Mouse (Mus musculus) C2C12 (cell line): ENCODE data around the gene Fam155a. TPM values are rescaled to one million over a fixed set of nuclear protein-coding genes. Genes with fewer than 3 reads are reported as not detected.

Source experiments
- H3K27me3 ChIP-seq: one replicate; pipeline ENCODE4 v1.6.1; 2011; ENCODE audit not compliant: control insufficient read depth, insufficient read depth, insufficient read length
- H3K36me3 ChIP-seq: one replicate; pipeline ENCODE4 v1.6.1; 2011; ENCODE audit not compliant: control insufficient read depth, insufficient read depth
- H3K4me3 ChIP-seq: one replicate; pipeline ENCODE4 v1.5.1; 2011; ENCODE audit warnings: mild to moderate bottlenecking, control low read depth; ENCODE audit not compliant: poor library complexity, insufficient read depth, severe bottlenecking
- H3K79me2 ChIP-seq: one replicate; pipeline ENCODE4 v1.6.1; 2011; ENCODE audit not compliant: control insufficient read depth, insufficient read depth
- H3K79me3 ChIP-seq: one replicate; pipeline ENCODE4 v1.6.1; 2011; ENCODE audit warnings: low read depth, control low read depth
- H3ac ChIP-seq: one replicate; pipeline ENCODE3; 2011; ENCODE audit warnings: low read depth; ENCODE audit not compliant: control insufficient read depth, insufficient read length
- CEBPB ChIP-seq: IDR thresholded peaks from one replicate; pipeline ENCODE4 v1.6.1; 2011; ENCODE audit warnings: low read depth, mild to moderate bottlenecking, control low read depth, moderate library complexity
- CTCF ChIP-seq: IDR thresholded peaks from one replicate; pipeline ENCODE4 v1.5.1; 2011; ENCODE audit not compliant: control insufficient read depth, insufficient read depth, insufficient read length
- FOSL1 ChIP-seq: IDR thresholded peaks from one replicate; pipeline ENCODE4 v1.8.0; 2011; ENCODE audit warnings: mild to moderate bottlenecking, low read length; ENCODE audit not compliant: poor library complexity, insufficient read depth, severe bottlenecking
- MAX ChIP-seq: IDR thresholded peaks from one replicate; pipeline ENCODE4 v1.6.1; 2011; ENCODE audit warnings: mild to moderate bottlenecking, control low read depth
- MYOD1 ChIP-seq: IDR thresholded peaks from one replicate; pipeline ENCODE4 v1.6.1; 2011; ENCODE audit warnings: low read depth; ENCODE audit not compliant: control insufficient read depth, insufficient read length
- MYOG ChIP-seq: IDR thresholded peaks from one replicate; pipeline ENCODE4 v1.6.1; 2011; ENCODE audit not compliant: control insufficient read depth, insufficient read length; ENCODE audit errors: extremely low read depth
- USF1 ChIP-seq: IDR thresholded peaks from one replicate; pipeline ENCODE4 v1.6.1; 2011; ENCODE audit warnings: low read depth, mild to moderate bottlenecking, control low read depth, moderate library complexity
- polyA plus RNA-seq: library from polyadenylated mRNA; unstranded; fragments of >200 nt; fragmentation: generic; extraction: Trizol; gene quantifications from one replicate; pipeline ENCODE4 v1.2.1, GENCODE M21; 2012; ENCODE audit warnings: missing spikeins

Gene Fam155a
- polyA plus RNA-seq, 1 experiment, result not detected

DNA sequence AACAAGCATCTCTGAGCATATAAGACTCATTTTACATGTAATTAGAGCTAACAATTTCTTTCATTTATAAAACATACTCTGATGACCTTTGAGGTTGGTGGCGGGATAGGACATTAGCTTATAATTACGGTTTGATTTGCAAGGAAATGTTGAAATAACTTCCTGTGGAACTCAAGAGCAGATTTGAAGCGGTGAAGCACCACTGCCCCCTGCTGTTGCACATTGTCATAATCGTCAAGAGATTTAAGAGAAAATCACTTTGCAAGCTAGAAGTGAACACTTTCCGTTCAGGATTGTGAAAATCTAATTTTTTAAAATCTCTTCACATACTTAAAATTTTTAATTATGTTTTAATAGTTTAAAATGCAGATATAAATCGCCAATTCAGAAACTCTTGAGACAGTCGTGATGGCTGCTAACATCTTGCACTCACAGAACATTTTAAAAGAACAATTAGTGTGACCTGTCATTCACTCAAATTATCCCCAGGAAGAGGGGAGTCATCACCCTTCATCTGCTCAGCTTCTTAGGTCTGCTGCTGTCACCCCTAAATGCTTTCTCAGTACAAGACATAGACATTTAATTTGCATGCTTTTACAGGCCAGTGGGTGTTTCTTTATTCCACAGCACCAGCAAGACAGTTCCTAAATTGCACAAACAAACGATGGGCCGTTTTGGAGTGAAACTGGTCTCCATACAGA is 595.9 kb downstream of the Fam155a start:
- TF ChIP-seq MAX, result no peak
- no peak for TF ChIP-seq MYOG
- TF ChIP-seq CEBPB, result no peak
- no peak for TF ChIP-seq CTCF
- TF ChIP-seq MYOD1, result no peak
- no peak for TF ChIP-seq USF1
- no peak for TF ChIP-seq FOSL1
- no peaks in the 10 kb centered on the region for H3K79me2 ChIP-seq
- H3K4me3 ChIP-seq, result no peak overlapping the region
- H3ac ChIP-seq, result no peak overlapping the region
- no peaks in the 10 kb centered on the region for H3K79me3 ChIP-seq
- no peaks in the 10 kb centered on the region for H3K27me3 ChIP-seq
- H3K36me3 ChIP-seq, result no peaks in the 10 kb centered on the region

DNA sequence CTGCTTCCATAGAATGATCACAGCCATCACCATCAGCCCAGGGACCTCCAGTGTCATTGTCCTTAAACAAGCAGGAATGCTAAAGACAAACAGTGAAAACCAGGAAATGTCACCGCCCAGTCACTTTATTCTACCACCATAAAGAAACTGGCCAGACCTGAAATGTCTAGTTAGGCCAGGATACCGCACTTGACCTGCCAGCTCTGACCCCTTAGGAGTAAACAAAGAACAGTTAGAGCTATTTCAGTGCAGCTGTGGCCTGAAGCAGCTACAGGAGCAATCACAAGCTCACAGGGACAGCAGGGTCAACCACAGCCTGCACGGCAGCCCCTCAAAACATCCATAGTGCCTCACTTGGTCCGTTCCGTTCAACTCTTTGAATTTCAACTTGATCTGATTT is 599.1 kb downstream of the Fam155a start:
- Histone ChIP-seq H3K27me3 (no peaks in the 10 kb centered on the region), H3K4me3 (no peak overlapping the region)
- TF ChIP-seq USF1 (no peak), CEBPB (no peak), FOSL1 (no peak), MYOD1 (no peak), CTCF (no peak)

DNA sequence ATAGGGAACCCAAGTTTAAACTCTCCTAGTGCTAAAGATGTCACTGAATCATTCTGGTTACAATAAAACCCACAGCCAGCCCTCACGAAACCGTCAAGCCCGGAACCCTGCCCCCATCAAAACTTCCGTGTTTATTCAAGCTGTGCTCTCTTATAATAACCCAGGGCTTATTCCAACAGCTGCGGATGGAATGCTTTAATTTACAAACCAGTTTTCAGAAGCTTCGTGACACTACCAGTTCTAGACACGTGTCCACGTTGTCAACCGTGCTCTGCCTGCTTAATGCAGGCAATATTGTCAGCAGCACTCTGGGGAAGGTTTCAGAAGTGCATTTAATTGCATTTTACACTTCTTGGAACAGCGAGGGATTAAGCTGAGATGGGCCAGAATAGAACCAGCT is 603.0 kb downstream of the Fam155a start:
- H3K36me3 ChIP-seq, result no peaks in the 10 kb centered on the region
- TF ChIP-seq MYOD1, result no peak
- no peak for TF ChIP-seq CTCF
- TF ChIP-seq CEBPB, result no peak
- TF ChIP-seq MYOG, result no peak
- TF ChIP-seq FOSL1, result no peak
- TF ChIP-seq USF1, result no peak
- no peak for TF ChIP-seq MAX
- no peaks in the 10 kb centered on the region for H3K27me3 ChIP-seq
- no peaks in the 10 kb centered on the region for H3K79me2 ChIP-seq
- no peaks in the 10 kb centered on the region for H3K79me3 ChIP-seq
- H3K4me3 ChIP-seq, result no peak overlapping the region
- no peak overlapping the region for H3ac ChIP-seq

More for the DNA sequence above, 599.1 kb downstream of the Fam155a start:
- Histone ChIP-seq H3K79me3 (no peaks in the 10 kb centered on the region), H3K79me2 (no peaks in the 10 kb centered on the region), H3ac (no peak overlapping the region), H3K36me3 (no peaks in the 10 kb centered on the region)

DNA sequence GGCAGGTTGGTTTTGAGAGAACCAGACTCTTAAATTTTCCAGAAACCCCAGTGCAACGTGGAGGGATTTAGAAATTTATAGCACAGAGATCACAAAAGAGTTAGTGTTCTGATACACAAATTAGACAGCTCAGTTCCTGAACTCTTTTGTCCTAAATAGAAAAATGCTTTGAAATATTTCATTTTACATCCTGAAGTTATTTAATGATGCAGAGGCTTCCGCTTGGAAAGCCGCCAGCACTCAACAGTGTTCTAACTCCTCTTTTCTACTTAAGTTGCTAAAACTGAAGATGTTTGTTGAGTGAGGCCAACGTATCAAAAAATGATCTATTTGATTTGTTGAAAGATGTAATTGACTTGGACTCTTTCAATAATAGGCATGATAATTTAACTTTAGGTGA is 609.4 kb downstream of the Fam155a start:
- H3K27me3 ChIP-seq, result no peaks in the 10 kb centered on the region
- no peak overlapping the region for H3K4me3 ChIP-seq
- TF ChIP-seq MYOG (no peak), USF1 (no peak), FOSL1 (no peak), CEBPB (no peak), MAX (no peak), CTCF (no peak), MYOD1 (no peak)
- H3K79me2 ChIP-seq, result no peaks in the 10 kb centered on the region
- no peak overlapping the region for H3ac ChIP-seq
- H3K36me3 ChIP-seq, result no peaks in the 10 kb centered on the region
- H3K79me3 ChIP-seq, result no peaks in the 10 kb centered on the region

DNA sequence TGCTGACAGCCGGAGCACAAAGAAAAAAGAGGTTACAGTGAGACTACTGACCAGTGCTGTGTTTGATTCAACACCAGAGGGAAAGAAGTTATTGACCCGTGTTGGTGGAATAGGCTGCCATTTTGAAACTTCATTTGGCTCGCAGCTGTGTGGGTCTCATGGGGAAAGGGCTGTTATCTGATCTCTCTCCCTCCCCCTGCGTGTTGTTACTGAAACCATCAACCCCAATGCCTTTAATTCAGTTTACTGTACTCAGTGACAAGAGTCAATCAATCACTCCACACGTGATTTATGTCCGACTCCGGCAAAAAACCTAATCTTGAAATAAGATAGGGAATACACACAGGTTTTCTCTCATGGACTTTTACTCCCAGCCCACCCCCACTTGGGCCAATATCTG is 611.6 kb downstream of the Fam155a start:
- Histone ChIP-seq H3K4me3 (no peak overlapping the region), H3K27me3 (no peaks in the 10 kb centered on the region)

DNA sequence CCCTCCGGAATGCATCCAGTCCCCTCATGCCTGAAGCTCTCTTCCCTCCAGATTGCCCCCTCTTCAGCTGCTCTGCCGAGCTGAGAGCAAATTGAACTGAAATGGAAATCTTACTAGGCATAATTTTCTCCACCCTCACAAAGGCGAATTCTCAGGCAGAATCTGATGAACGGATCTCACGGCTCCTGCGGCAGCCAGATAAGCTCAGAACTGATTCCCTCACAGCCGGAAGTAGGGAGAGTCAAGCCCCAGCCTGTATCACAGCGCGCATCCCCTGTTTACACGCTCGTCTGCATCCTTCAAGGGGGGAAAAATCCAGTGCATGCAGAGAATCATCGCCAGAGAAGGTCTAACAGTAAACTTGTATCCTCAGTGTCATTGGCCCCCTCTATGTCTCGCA is 612.3 kb downstream of the Fam155a start:
- H3K36me3 ChIP-seq, result no peaks in the 10 kb centered on the region
- H3K27me3 ChIP-seq, result no peaks in the 10 kb centered on the region
- H3ac ChIP-seq, result no peak overlapping the region
- TF ChIP-seq CEBPB (no peak), FOSL1 (no peak), MYOG (no peak), CTCF (no peak), MAX (no peak), MYOD1 (no peak), USF1 (no peak)
- no peak overlapping the region for H3K4me3 ChIP-seq
- H3K79me2 ChIP-seq, result no peaks in the 10 kb centered on the region
- no peaks in the 10 kb centered on the region for H3K79me3 ChIP-seq

More for the DNA sequence above, 611.6 kb downstream of the Fam155a start:
- no peaks in the 10 kb centered on the region for H3K79me3 ChIP-seq
- H3ac ChIP-seq, result no peak overlapping the region
- TF ChIP-seq MYOG, result no peak
- TF ChIP-seq FOSL1, result no peak
- no peak for TF ChIP-seq USF1
- TF ChIP-seq MAX, result no peak
- no peak for TF ChIP-seq CEBPB
- TF ChIP-seq MYOD1, result no peak
- H3K79me2 ChIP-seq, result no peaks in the 10 kb centered on the region
- no peaks in the 10 kb centered on the region for H3K36me3 ChIP-seq
